Mouse (Mus musculus) forebrain, embryonic 13.5 days (tissue): Measurements from ENCODE around the gene Gpx7. TPM values are rescaled to one million over a fixed set of nuclear protein-coding genes. Genes with fewer than 3 reads are reported as not detected.
"Not testable (repeated sequence)": the region's sequence is repeated elsewhere in the genome, so short reads cannot be mapped to it uniquely, and the experiment has no call there.

Experiments used
- ATAC-seq: fragments of 200-750 bp; cut with Nextera tagmentation; 2 replicates; pipeline ENCODE4 v1.8.0; 2017
- H3K27ac ChIP-seq: fragments of 300-500 bp; sonication (generic); 2 replicates; pipeline ENCODE4 v1.5.1; 2015; ENCODE audit warnings: inconsistent platforms, mild to moderate bottlenecking, moderate library complexity
- H3K27me3 ChIP-seq: fragments of 300-500 bp; sonication (generic); 2 replicates; pipeline ENCODE4 v1.6.1; 2015; ENCODE audit warnings: mild to moderate bottlenecking, inconsistent platforms
- H3K36me3 ChIP-seq: fragments of 300-500 bp; sonication (generic); 2 replicates; pipeline ENCODE4 v1.6.1; 2015; ENCODE audit warnings: mild to moderate bottlenecking, inconsistent platforms; ENCODE audit not compliant: poor library complexity, severe bottlenecking
- H3K4me1 ChIP-seq: fragments of 300-500 bp; sonication (generic); 2 replicates; pipeline ENCODE4 v1.6.1; 2015; ENCODE audit warnings: inconsistent platforms
- H3K4me2 ChIP-seq: fragments of 300-500 bp; sonication (generic); 2 replicates; pipeline ENCODE4 v1.6.1; 2015; ENCODE audit warnings: inconsistent platforms, mild to moderate bottlenecking, moderate library complexity
- H3K4me3 ChIP-seq: fragments of 300-500 bp; sonication (generic); 2 replicates; pipeline ENCODE4 v1.5.1; 2015; ENCODE audit warnings: mild to moderate bottlenecking, inconsistent platforms
- H3K9ac ChIP-seq: fragments of 300-500 bp; sonication (generic); 2 replicates; pipeline ENCODE4 v1.6.1; 2015; ENCODE audit warnings: mild to moderate bottlenecking, inconsistent platforms
- H3K9me3 ChIP-seq: fragments of 300-500 bp; sonication (generic); replicated peaks from 2 replicates; pipeline ENCODE4 v1.6.1; 2016; ENCODE audit warnings: inconsistent platforms
- WGBS: fragments of 180-500 bp; shearing (Covaris S2); methylation state at CpG from one replicate; pipeline ENCODE4 v1.1.7; 2015; 5-methylcytosine and 5-hydroxymethylcytosine counted together
- polyA plus RNA-seq: library from polyadenylated mRNA; unstranded; fragments of >200 nt; fragmentation: Nextera tagmentation; extraction: Ambion mirVana; gene quantifications from 2 replicates; pipeline ENCODE4 v1.2.1, GENCODE M21; 2015

Gpx7 gene
- polyA plus RNA-seq, 1 experiment from 2014 or later = 28.8 TPM

DNA sequence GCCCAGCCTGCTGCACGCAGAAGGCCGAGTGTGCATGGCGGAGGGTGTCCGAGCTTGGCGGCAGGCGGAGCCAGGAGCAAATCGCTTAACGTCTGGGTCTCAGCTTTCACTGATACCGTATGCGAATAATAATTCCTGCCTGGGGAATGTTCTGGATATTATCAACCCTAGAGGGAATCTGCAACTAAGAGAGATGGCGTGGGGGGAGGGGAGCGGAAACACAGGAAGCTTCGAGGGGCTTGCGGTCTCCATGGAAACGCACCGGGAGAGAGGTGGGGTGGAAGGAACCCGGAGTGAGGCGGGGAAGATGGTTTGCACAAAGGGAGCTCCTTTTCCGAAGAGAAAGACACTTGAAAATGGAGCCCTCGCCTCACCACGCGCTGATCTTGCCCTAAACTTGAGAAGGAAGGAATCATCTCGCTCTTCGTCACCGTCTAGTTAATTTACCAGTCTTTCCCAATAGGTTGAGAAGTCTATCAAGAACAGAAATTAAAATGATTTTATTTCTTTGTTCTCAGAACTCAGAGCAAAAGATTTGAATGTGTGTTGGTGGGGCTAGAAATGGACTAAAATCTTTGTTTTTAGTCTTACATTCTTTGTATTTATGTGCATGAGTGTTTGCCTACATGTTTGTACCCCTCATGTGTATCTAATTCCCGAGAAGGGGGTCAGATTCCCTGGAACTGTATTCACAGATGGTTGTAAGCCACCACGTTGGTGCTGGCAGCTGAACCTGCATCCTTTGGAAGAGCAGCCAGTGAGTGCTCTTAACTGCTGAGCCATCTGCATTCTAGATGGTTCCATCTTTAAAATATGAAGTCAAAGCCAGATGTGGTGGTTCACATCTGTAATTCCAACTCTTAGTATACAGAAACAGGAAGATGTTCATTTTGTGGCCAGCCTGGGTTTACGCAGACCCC is 46.4 kb downstream of the Gpx7 start:
- no peaks in the 10 kb centered on the region for H3K27me3 ChIP-seq
- no peaks in the 10 kb centered on the region for H3K36me3 ChIP-seq
- WGBS = 5% methylated on average over 28 of the region's 28 CpGs
- peak overlapping the region; percentile 20; the same call in 1 of the 2 replicates for H3K4me3 ChIP-seq
- H3K4me2 ChIP-seq = peak overlapping the region; percentile 50
- peak overlapping the region; percentile 95 for H3K27ac ChIP-seq
- peak overlapping the region; percentile 56 for H3K9ac ChIP-seq
- H3K4me1 ChIP-seq = peaks cover 57% of the 10 kb centered on the region
- no peaks in the 10 kb centered on the region for H3K9me3 ChIP-seq
- ATAC-seq = peak; percentile 92

DNA sequence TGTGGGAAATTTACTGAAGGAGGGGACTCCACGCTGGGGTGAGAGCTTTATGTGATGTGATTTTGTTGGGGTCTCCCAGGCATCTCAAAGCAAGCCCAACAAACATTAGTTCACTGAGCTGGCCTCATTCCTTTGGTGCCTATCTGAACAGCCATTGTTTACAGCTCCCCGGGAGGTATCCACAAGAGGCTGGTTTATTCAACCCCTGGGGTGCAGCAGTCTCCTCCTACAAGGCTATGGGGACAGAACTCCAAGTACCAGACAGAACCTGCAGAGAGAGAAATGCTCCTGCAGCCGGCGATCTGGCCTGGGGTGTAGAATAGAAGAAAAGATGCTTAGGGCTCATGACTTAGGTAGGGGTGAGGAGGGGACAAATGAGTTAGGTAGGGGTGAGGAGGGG is 48.3 kb downstream of the Gpx7 start:
- no peaks in the 10 kb centered on the region for H3K9me3 ChIP-seq
- H3K4me2 ChIP-seq = no peak overlapping the region
- peaks cover 49% of the 10 kb centered on the region for H3K4me1 ChIP-seq
- ATAC-seq = no peak
- H3K4me3 ChIP-seq = no peak overlapping the region
- H3K36me3 ChIP-seq = no peaks in the 10 kb centered on the region
- no peak overlapping the region for H3K9ac ChIP-seq
- 8% methylated on average over 4 of the region's 4 CpGs for WGBS
- peak overlapping the region; percentile 95; the same call in 1 of the 2 replicates for H3K27ac ChIP-seq
- no peaks in the 10 kb centered on the region for H3K27me3 ChIP-seq

DNA sequence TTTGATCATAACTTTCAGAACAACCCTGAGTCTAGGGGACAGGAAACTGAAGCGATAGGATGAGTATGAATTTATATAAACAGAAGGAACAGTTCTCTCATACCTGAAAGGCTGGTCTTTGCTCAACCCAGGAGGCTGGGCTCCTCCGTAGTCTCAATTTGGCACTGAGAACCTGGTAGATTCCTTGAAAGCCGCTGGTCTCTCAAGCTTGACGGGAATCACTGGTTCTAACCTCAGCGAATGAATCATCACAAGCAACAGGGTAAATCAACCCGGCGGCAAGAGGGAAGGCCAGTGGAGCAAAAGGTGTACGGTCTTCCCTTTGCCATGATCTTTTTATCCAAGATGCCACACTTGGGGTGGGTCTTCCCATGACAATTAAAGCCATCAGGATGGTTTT is 49.3 kb downstream of the Gpx7 start:
- no peak for ATAC-seq
- no peaks in the 10 kb centered on the region for H3K27me3 ChIP-seq
- H3K9ac ChIP-seq = no peak overlapping the region
- peaks cover 38% of the 10 kb centered on the region for H3K4me1 ChIP-seq
- H3K27ac ChIP-seq = no peak overlapping the region
- H3K4me2 ChIP-seq = no peak overlapping the region
- 95% methylated on average over 8 of the region's 8 CpGs for WGBS
- no peak overlapping the region for H3K4me3 ChIP-seq
- no peaks in the 10 kb centered on the region for H3K9me3 ChIP-seq
- H3K36me3 ChIP-seq = no peaks in the 10 kb centered on the region

DNA sequence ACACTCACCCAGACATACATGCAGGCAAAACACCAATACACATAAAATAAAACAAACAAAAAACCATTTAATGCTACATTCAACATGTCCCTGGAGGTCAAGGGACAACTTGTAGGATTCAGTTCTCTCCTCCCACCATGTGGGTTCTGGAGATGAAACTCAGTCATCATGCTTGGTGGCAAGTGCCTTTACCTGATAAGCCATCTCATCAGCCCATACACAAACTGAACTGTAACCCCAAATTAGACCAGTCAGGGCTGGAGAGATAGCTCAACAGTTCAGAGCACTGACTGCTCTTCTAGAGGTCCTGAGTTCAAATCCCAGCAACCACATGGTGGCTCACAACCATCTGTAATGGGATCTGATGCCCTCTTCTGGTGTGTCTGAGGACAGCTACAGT is 53.2 kb downstream of the Gpx7 start:
- H3K4me2 ChIP-seq, H3K9me3 ChIP-seq, H3K9ac ChIP-seq, H3K27ac ChIP-seq, H3K27me3 ChIP-seq, H3K4me3 ChIP-seq, ATAC-seq, H3K36me3 ChIP-seq: not testable (repeated sequence)
- H3K4me1 ChIP-seq = peaks cover 25% of the 10 kb centered on the region

DNA sequence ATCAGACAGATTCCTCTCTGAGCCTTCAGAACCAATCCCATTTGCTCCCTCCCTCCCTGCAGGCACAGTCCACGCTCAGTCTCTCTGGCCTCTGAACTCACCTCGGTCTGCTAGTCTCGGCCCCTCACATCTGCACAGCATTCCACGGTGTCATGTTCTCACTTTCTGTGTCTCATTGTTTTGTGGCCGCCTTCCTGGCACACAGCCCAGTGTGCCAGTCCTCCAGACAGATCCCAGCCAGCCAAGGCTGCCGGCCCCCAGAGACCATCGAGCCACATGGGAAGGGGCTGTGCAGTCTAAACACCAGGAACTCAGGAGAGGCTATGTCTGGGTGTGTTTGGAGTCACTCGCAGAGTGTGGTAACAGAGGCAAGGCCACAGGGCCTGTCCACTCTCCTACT is 55.9 kb downstream of the Gpx7 start:
- Histone ChIP-seq H3K36me3 (no peaks in the 10 kb centered on the region), H3K27ac (peak overlapping the region; percentile 49), H3K27me3 (no peaks in the 10 kb centered on the region), H3K4me3 (no peak overlapping the region), H3K9me3 (no peaks in the 10 kb centered on the region), H3K4me2 (peak overlapping the region; percentile 28), H3K4me1 (peaks cover 23% of the 10 kb centered on the region), H3K9ac (no peak overlapping the region)
- WGBS = 4% methylated on average over 8 of the region's 8 CpGs
- peak; percentile 86 for ATAC-seq

Other genes with a start within 250 kb of the Gpx7 start
- gene Echdc2, start 241.5 kb downstream of the Gpx7 start, polyA plus RNA-seq = 11.8 and 12.8 TPM in 2 replicates
- gene Zyg11a, start 188.9 kb downstream of the Gpx7 start, polyA plus RNA-seq = not detected in 2 replicates
- 22.6 and 24.6 TPM in 2 replicates for gene Zyg11b, start 105.9 kb downstream of the Gpx7 start, polyA plus RNA-seq
- gene Coa7, start 78.8 kb downstream of the Gpx7 start, polyA plus RNA-seq = 42.3 and 47.7 TPM in 2 replicates
- gene Shisal2a, start 23.6 kb downstream of the Gpx7 start, polyA plus RNA-seq = 1.4 and 2.6 TPM in 2 replicates
- gene Tut4, start 52.5 kb upstream of the Gpx7 start, polyA plus RNA-seq = 89.3 and 91.5 TPM in 2 replicates
- gene Prpf38a, start 172.4 kb upstream of the Gpx7 start, polyA plus RNA-seq = 112 and 114 TPM in 2 replicates
- gene Orc1, start 172.5 kb upstream of the Gpx7 start, polyA plus RNA-seq = 6.6 and 8.1 TPM in 2 replicates
- 18.8 and 22.4 TPM in 2 replicates for gene Cc2d1b, start 213.0 kb upstream of the Gpx7 start, polyA plus RNA-seq